Mouse (Mus musculus) kidney, adult 11 months (tissue): ENCODE measurements at regions not wholly inside any gene's neighbourhood (a gene's known extent, or its start where the extent isn't known, plus 50 kb on each side); places are given as distances from the start of the nearest gene placed in this dataset.

ENCODE experiments used
- DNase-seq: peaks from one replicate; pipeline ENCODE4 v3.0.0; 2022

DNA sequence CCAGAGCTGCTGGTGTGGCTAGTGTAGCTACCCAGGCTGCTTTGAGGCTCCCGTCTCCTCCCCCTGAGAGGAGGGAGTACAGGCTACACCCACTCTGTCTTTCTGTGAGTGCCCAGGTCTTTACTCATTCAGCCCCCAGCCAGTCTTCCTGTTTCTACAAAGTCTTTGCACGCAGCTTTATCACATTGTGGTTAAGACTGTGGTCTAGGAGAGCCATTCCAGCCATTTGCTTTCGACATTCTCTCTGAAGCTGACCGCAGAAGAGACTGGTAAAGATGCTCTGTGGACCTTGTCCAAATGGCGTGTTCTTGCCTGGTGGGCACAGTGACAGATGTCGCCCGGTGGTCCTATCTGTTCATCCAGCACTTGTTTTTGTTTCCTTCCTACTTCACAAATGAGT lies 62.0 kb downstream of the Tpra1 start:
- DNase-seq = no peak

DNA sequence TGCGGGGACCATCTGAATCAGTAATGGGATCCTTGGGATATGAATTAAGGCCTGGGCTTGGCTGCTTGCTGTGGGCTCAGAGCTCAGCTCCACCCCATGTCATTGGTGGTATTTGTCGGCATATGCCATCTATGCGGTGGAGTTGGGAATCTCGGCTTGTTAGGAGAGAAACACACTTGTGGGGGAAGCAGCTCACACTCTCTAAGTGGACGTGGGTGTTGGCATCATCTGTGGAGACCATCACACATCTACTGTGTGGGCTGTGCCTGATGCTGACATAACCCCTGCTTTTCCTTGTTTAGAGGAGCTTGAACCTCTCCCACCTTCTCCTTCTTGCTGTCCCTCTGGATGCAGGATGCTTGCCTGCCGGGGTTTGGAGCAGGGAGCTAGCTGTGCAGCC lies 62.9 kb downstream of the Tpra1 start:
- no peak for DNase-seq

GRCm38 (mm10) chr6:88965361-88966226 lies 63.5 kb downstream of the Tpra1 start:
- no peak for DNase-seq

DNA sequence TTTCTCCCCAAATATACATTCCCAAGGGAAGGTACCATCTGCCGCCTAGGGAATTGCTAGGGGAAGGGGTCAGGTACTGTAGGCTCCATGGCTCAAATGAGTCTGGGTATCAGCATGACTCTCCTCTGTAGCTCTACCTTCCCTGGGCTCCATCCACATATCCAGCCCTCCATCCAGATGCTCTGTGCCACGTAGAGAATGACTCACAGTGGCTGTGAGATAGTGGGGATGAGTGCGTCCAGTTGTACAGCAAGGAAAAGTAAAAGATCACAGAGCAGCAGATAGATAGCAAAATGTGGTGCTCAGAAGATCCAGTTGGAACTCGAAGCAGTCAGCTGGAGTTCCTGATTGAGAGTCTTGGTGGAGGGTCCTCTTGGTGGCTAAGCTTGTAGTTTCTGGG lies 64.5 kb downstream of the Tpra1 start:
- no peak for DNase-seq

- DNase-seq = no peak
These were observed 66.8 kb downstream of the Tpra1 start for GRCm38 (mm10) chr6:88968842-88969241.

GRCm38 (mm10) chr6:88971729-88972128 lies 69.7 kb downstream of the Tpra1 start:
- DNase-seq = no peak

- no peak for DNase-seq
These were observed 72.4 kb downstream of the Tpra1 start for GRCm38 (mm10) chr6:88974457-88974856.

DNA sequence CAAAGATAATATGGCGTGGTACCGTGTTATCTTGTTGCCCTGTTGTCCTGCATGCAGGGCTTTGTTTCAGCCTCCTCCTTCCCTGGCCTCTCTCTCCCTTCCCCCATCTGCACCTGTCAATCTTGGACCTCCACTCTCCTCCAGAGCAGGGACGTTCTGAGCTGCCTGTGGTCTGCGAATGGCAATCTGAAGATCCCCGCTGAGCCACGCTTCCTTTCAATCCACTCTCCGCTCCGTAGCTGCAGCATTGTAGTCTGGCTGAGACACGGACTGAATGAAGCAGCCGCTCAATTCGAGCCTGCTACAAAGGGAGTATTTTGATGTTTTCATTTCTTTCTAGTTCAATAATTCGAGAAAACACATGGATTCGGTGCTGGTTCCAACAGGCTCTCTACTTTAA lies 74.5 kb downstream of the Tpra1 start:
- DNase-seq = no peak

GRCm38 (mm10) chr6:88976994-88977393 lies 74.9 kb downstream of the Tpra1 start:
- DNase-seq = no peak

GRCm38 (mm10) chr6:88978970-88979369 lies 76.9 kb downstream of the Tpra1 start:
- no peak for DNase-seq

DNA sequence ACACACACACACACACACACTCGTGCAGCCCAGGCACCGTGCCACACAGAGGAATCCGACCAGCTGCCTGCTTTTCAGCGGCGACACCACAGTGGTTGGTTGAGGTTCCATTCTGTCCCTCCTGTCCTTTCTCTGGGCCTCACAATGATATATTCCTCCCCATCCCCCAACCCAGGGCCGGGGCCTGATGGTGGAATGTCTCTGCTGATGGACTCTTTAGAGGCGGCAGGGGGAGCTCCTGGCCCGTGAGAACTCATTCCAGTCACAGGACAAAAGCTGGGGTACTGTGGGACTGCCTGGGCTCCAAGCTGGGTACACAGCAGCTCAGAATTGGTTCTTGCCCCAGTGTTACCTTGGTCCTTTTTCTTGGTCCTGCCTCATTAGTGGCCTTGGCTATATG lies 78.1 kb downstream of the Tpra1 start:
- peak; percentile 20 for DNase-seq

- no peak for DNase-seq
These were observed 79.5 kb downstream of the Tpra1 start for GRCm38 (mm10) chr6:88981544-88981943.

- DNase-seq = no peak
These were observed 82.1 kb downstream of the Tpra1 start for GRCm38 (mm10) chr6:88984170-88984569.

DNA sequence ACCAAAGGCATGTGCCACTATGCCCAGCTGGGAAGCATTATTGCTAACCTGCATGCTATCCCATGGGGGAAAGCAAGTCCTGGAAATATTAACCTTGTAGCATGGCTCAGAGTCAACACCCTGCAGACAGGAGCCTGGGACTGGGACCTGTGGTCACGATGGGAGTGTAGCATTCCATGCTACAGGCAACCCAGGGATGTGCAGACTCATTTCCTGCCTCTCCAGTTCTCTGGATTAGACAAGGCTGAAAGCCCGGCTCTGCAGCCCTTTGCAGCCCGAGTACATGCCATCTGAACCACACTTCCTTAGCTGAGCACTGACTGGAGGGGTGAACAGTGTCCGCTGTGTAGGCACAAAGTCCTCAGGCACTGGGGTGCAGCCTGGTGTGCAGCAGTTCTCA lies 82.8 kb downstream of the Tpra1 start:
- DNase-seq = no peak

DNA sequence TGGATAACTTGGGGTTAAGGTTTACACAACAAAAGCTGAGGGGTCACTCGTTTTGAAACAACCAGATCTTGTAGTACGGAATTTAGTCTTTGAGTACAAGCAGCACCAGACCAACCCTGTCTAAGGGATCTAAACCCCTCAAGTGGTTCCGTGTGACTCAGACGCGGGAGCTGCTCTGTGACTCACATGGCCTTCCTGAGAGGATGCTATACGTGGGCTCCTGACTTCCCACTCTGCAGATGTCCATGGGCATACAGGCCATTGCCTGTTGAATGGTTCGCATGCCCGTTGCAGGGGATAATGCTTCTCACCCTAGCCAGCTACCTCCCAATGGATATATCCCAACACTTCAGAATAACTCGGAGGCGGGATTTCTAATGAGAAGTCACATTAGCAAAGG lies 86.5 kb downstream of the Tpra1 start:
- DNase-seq = no peak

DNA sequence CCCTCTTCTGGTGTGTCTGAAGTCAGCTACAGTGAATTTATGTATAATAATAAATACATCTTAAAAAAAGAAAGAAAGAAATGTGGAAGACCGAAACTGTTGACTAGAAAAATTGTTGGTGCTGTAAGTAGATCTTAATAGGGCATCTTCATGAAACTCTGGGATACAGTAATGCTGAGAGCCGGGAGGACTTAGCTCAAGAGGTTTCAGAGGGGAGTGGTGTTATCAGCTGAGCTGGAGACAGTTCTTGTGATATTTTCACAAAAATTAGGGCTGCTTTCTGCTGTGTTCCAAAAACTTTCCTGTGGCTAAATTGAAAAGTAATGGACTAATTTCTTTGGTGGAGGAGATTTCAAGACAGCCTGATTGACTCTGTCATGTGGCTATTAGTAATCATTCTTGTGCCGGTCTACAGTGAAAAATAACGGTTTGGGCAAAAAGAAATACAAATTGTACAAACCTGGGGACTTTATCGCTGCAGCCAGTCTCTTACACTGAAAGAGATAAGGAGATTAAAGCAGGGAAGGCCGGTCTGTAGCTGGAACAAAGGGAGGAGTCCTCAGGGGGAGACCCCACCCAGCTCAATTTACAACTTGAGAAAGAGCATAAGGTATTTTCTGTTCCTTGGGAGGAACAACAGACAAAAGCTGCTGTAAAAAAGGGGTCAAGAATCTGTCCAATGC lies 87.7 kb downstream of the Tpra1 start:
- no peak for DNase-seq

GRCm38 (mm10) chr6:88990300-88990685 lies 88.2 kb downstream of the Tpra1 start:
- no peak for DNase-seq

GRCm38 (mm10) chr6:88995077-88995476 lies 93.0 kb downstream of the Tpra1 start:
- no peak for DNase-seq

DNA sequence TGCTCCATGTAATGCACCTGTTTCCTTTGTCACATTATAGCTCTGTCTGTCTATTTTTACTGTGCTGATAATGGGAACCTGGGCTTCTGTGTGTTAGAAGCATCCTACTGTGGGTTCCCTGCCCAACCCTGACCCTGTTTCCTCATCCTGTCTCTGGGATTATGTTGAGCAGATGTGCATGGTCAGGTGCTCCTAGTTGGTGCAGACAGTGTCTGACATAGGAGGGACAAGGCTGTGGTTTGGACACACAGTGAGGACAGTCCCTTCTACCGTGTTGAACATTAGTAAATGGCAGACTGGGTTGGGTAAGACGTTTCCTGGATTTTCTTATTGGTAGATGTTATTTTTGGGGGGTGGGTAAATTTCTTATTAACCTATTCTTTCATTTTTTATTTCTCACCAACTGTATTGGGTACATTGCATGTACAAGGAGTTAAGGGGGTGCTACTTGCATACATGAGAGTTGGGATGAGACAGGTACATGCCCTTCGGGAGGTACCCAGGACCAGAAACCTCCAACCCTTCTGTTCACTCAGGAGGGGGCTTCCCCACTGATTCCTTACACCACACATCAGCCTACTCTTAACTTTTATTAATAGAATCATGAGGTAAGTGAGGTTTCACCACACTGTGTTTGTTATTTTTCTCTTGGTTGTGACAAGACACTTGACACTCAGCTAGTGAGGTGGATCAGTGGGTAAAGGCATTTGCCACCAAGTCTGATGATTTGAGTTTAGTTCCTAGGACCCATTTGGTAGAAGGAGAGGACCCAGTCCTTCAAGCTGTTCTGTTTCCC lies 97.1 kb downstream of the Tpra1 start:
- no peak for DNase-seq

DNA sequence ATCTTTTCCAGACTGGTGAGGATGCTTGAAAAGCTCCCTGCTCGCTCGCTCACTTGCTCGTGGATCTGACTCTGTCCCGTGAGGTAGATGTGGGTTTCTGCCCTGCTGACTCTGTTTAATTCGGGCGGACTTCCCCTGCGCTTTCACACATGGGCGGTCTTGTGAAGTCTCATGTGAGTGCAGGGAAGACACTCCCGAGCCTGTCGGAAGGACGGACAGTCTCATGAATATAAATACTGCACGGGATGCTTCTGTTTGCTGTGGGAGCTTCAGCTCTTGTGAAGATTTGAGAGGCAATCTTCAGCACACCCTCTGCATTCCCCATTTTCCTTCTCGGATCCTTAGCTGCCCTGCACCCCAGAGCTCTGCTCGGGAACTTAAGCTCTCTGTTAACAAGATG lies 98.3 kb downstream of the Tpra1 start:
- no peak for DNase-seq

GRCm38 (mm10) chr6:89003197-89003923 lies 101.3 kb downstream of the Tpra1 start:
- DNase-seq = no peak

- no peak for DNase-seq
These were observed 103.0 kb downstream of the Tpra1 start for GRCm38 (mm10) chr6:89005094-89005493.

DNA sequence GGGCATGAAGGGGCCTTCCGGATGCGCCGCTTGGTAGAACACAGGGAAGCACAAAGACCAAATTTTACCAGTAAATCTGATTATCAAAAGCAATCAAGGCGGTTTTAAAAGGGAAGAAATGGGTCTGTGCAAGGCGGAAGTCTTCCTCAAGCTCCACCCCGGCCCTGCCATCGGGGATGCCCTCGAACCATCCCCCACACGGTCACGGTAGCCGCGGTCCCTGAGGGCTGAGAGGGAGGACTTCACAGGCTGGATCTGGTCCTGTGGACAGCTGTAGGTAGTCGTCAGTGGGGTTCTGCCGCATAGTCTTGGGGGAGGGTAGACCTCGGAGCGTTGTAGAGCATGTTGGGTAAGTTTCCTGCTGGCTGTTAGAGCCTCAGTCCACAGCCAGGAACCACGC lies 104.9 kb downstream of the Tpra1 start:
- DNase-seq = no peak
